Mouse (Mus musculus): ENCODE results near the gene Muc1.

GRCm38 (mm10) chr3:89242331-89242895 is 13.6 kb downstream of the Muc1 start:
- TF ChIP-seq POLR2A (IDR thresholded peaks at IDR 0.05; ENCODE audit: insufficient read depth, low read length) (no peak), CTCF (IDR thresholded peaks at IDR 0.05; ENCODE audit: low read depth, low read length) (no peak)

Measured in ES-Bruce4 (cell line).